Comparison of ENCODE assay signal across 8 mouse cellular contexts in genomic region chr9:122922436-122922835, GRCm38 (mm10). TPM values are rescaled to one million over a fixed set of nuclear protein-coding genes. Genes with fewer than 3 reads are reported as not detected.
A peak's percentile ranks its signal among the peaks of the same experiment; 100 is the strongest.
DNase-seq lines count a peak whose midpoint lies in the region; ATAC-seq and TF ChIP-seq lines count a peak whose summit lies in the region.

No protein-coding gene starts in this region.

- no peak for DNase-seq in kidney, postnatal 36 days
- no peak for DNase-seq in embryonic facial prominence, embryonic 14.5 days (ENCODE audit: low spot score)
- DNase-seq in midbrain, postnatal 0 days (ENCODE audit: low spot score), result no peak
- no peak for DNase-seq in gastrocnemius, postnatal 4 days (ENCODE audit: low spot score in 2 of 2)
- no peak for DNase-seq in adrenal gland, postnatal 10 days

- ATAC-seq in kidney, embryonic 16.5 days (ENCODE audit: low FRiP score, low TSS enrichment), result 0 out of 2 replicates have a peak, but pooled peaks have one; percentile 58
- ATAC-seq in embryonic facial prominence, embryonic 14.5 days (ENCODE audit: low read depth), result no peak
- peak; percentile 70; the same call in 1 of the 2 replicates for ATAC-seq in intestine, embryonic 15.5 days
- ATAC-seq in midbrain, postnatal 0 days (ENCODE audit: low FRiP score), result no peak
- ATAC-seq in granulocyte monocyte progenitor cell, adult 5-6 weeks (replicated peaks; ENCODE audit: poor library complexity, severe bottlenecking), result no peak

- no peak overlapping the region for H3K27ac ChIP-seq in kidney, embryonic 16.5 days (ENCODE audit: low read length)
- peak overlapping the region; percentile 71; the same call in 1 of the 2 replicates for H3K27ac ChIP-seq in embryonic facial prominence, embryonic 14.5 days (replicated peaks; ENCODE audit: low read depth, low read length)
- H3K27ac ChIP-seq in intestine, embryonic 15.5 days, result no peak overlapping the region
- H3K27ac ChIP-seq in midbrain, postnatal 0 days (ENCODE audit: low read depth, low read length), result peak overlapping the region; percentile 77; the same call in 1 of the 2 replicates

- H3K27me3 ChIP-seq in kidney, embryonic 16.5 days (ENCODE audit: insufficient read depth, low read length), result peaks cover 8% of the 10 kb centered on the region
- no peaks in the 10 kb centered on the region for H3K27me3 ChIP-seq in embryonic facial prominence, embryonic 14.5 days (replicated peaks; ENCODE audit: control insufficient read depth, insufficient read depth, low read length)
- no peaks in the 10 kb centered on the region for H3K27me3 ChIP-seq in intestine, embryonic 15.5 days (replicated peaks)
- no peaks in the 10 kb centered on the region for H3K27me3 ChIP-seq in midbrain, postnatal 0 days (ENCODE audit: insufficient read depth, low read length)

- no peaks in the 10 kb centered on the region for H3K9me3 ChIP-seq in kidney, embryonic 16.5 days (ENCODE audit: low read length)
- no peaks in the 10 kb centered on the region for H3K9me3 ChIP-seq in embryonic facial prominence, embryonic 14.5 days (ENCODE audit: control insufficient read depth, low read length)
- no peaks in the 10 kb centered on the region for H3K9me3 ChIP-seq in intestine, embryonic 15.5 days
- H3K9me3 ChIP-seq in midbrain, postnatal 0 days (ENCODE audit: low read length), result no peaks in the 10 kb centered on the region

- H3K4me3 ChIP-seq in kidney, embryonic 16.5 days (ENCODE audit: low read length), result peak overlapping the region; percentile 71
- H3K4me3 ChIP-seq in embryonic facial prominence, embryonic 14.5 days (ENCODE audit: low read depth, low read length), result peak overlapping the region; percentile 61
- peak overlapping the region; percentile 78 for H3K4me3 ChIP-seq in intestine, embryonic 15.5 days (replicated peaks)
- H3K4me3 ChIP-seq in midbrain, postnatal 0 days (ENCODE audit: low read depth, low read length), result peak overlapping the region; percentile 78

- no peak for TF ChIP-seq CTCF in midbrain, postnatal 0 days (IDR thresholded peaks at IDR 0.05)

- peaks cover 6% of the 10 kb centered on the region for H3K4me1 ChIP-seq in kidney, embryonic 16.5 days (ENCODE audit: insufficient read depth, low read length)
- H3K4me1 ChIP-seq in embryonic facial prominence, embryonic 14.5 days (ENCODE audit: control insufficient read depth, insufficient read depth, low read length), result 0 out of 2 replicates have a peak, but pooled peaks cover 4% of the 10 kb centered on the region
- H3K4me1 ChIP-seq in intestine, embryonic 15.5 days (replicated peaks), result no peaks in the 10 kb centered on the region
- no peaks in the 10 kb centered on the region for H3K4me1 ChIP-seq in midbrain, postnatal 0 days (ENCODE audit: insufficient read depth, low read length)

- WGBS in kidney, embryonic 16.5 days, result 24% methylated on average over 3 of the region's 3 CpGs
- 23% methylated on average over 3 of the region's 3 CpGs for WGBS in embryonic facial prominence, embryonic 14.5 days
- 31% methylated on average over 3 of the region's 3 CpGs for WGBS in intestine, embryonic 15.5 days
- 25% methylated on average over 3 of the region's 3 CpGs for WGBS in midbrain, postnatal 0 days

- H3K36me3 ChIP-seq in kidney, embryonic 16.5 days (ENCODE audit: insufficient read depth, low read length), result peaks cover 27% of the 10 kb centered on the region
- peaks cover 28% of the 10 kb centered on the region for H3K36me3 ChIP-seq in embryonic facial prominence, embryonic 14.5 days (ENCODE audit: control insufficient read depth, insufficient read depth, low read length)
- H3K36me3 ChIP-seq in intestine, embryonic 15.5 days, result peaks cover 23% of the 10 kb centered on the region
- peaks cover 26% of the 10 kb centered on the region for H3K36me3 ChIP-seq in midbrain, postnatal 0 days (ENCODE audit: insufficient read depth, low read length)

- H3K9ac ChIP-seq in kidney, embryonic 16.5 days (replicated peaks; ENCODE audit: low read length), result peak overlapping the region; percentile 91; the same call in 1 of the 2 replicates
- peak overlapping the region; percentile 93 for H3K9ac ChIP-seq in embryonic facial prominence, embryonic 14.5 days (ENCODE audit: low read depth, low read length)
- H3K9ac ChIP-seq in intestine, embryonic 15.5 days, result no peak overlapping the region
- peak overlapping the region; percentile 92; the same call in 1 of the 2 replicates for H3K9ac ChIP-seq in midbrain, postnatal 0 days (replicated peaks; ENCODE audit: low read length, poor library complexity, severe bottlenecking)

- peak overlapping the region; percentile 72 for H3K4me2 ChIP-seq in kidney, embryonic 16.5 days (replicated peaks; ENCODE audit: low read depth, low read length)
- H3K4me2 ChIP-seq in embryonic facial prominence, embryonic 14.5 days (ENCODE audit: low read depth, low read length), result peak overlapping the region; percentile 58
- peak overlapping the region; percentile 80 for H3K4me2 ChIP-seq in intestine, embryonic 15.5 days (replicated peaks)
- H3K4me2 ChIP-seq in midbrain, postnatal 0 days (ENCODE audit: low read depth, low read length, poor library complexity, severe bottlenecking), result peak overlapping the region; percentile 55

RNA-seq across cellular contexts. Expression of gene Zfp105, which starts 0.4 kb away (rescaled TPM):
- polyA plus RNA-seq in kidney, embryonic 16.5 days (2015; fragmentation: Nextera tagmentation; extraction: Ambion mirVana), result 24.9 and 25.1 TPM in 2 replicates
- 15.5 and 18.1 TPM in 2 replicates for polyA plus RNA-seq in embryonic facial prominence, embryonic 14.5 days (2014; fragmentation: Nextera tagmentation; extraction: Ambion mirVana)
- 12.2 and 13.7 TPM in 2 replicates for polyA plus RNA-seq in intestine, embryonic 15.5 days (2015; fragmentation: Nextera tagmentation; extraction: Ambion mirVana)
- total RNA-seq in midbrain, postnatal 0 days (2014; rRNA removed), result 8.7 and 10.0 TPM in 2 replicates
- polyA plus RNA-seq in midbrain, postnatal 0 days (2015; fragmentation: Nextera tagmentation; extraction: Ambion mirVana), result 6.8 and 7.8 TPM in 2 replicates
- total RNA-seq in granulocyte monocyte progenitor cell, adult 5-6 weeks (2014; fragmentation: Nextera tagmentation), result 3.3 and 5.4 TPM in 2 replicates
- total RNA-seq in granulocyte monocyte progenitor cell, adult 5-6 weeks (2017), result 1.5 and 2.8 TPM in 2 replicates
- 10 to 100 TPM; 10.6 to 11.7 TPM for total RNA-seq in gastrocnemius, postnatal 4 days (2021)
- total RNA-seq in adrenal gland, postnatal 10 days (2021), result 1 to 10 TPM; 5.6 to 5.9 TPM

RNA-seq across cellular contexts. Expression of gene 1110059G10Rik, which starts 28.4 kb away (rescaled TPM):
- 24.7 and 28.2 TPM in 2 replicates for polyA plus RNA-seq in kidney, embryonic 16.5 days (2015; fragmentation: Nextera tagmentation; extraction: Ambion mirVana)
- 35.0 and 35.9 TPM in 2 replicates for polyA plus RNA-seq in embryonic facial prominence, embryonic 14.5 days (2014; fragmentation: Nextera tagmentation; extraction: Ambion mirVana)
- 32.8 and 33.7 TPM in 2 replicates for polyA plus RNA-seq in intestine, embryonic 15.5 days (2015; fragmentation: Nextera tagmentation; extraction: Ambion mirVana)
- total RNA-seq in midbrain, postnatal 0 days (2014; rRNA removed), result 14.2 and 16.1 TPM in 2 replicates
- polyA plus RNA-seq in midbrain, postnatal 0 days (2015; fragmentation: Nextera tagmentation; extraction: Ambion mirVana), result 35.9 and 39.2 TPM in 2 replicates
- 27.6 and 61.2 TPM in 2 replicates for total RNA-seq in granulocyte monocyte progenitor cell, adult 5-6 weeks (2014; fragmentation: Nextera tagmentation)
- 24.9 and 35.6 TPM in 2 replicates for total RNA-seq in granulocyte monocyte progenitor cell, adult 5-6 weeks (2017)
- 10 to 100 TPM; 18.1 to 20.7 TPM for total RNA-seq in gastrocnemius, postnatal 4 days (2021)
- total RNA-seq in adrenal gland, postnatal 10 days (2021), result 10 to 100 TPM; 28.0 to 28.3 TPM

RNA-seq across cellular contexts. Expression of gene Kif15, which starts 28.4 kb away (rescaled TPM):
- 43.9 and 56.0 TPM in 2 replicates for polyA plus RNA-seq in kidney, embryonic 16.5 days (2015; fragmentation: Nextera tagmentation; extraction: Ambion mirVana)
- 23.9 and 27.4 TPM in 2 replicates for polyA plus RNA-seq in embryonic facial prominence, embryonic 14.5 days (2014; fragmentation: Nextera tagmentation; extraction: Ambion mirVana)
- 44.9 and 46.1 TPM in 2 replicates for polyA plus RNA-seq in intestine, embryonic 15.5 days (2015; fragmentation: Nextera tagmentation; extraction: Ambion mirVana)
- total RNA-seq in midbrain, postnatal 0 days (2014; rRNA removed), result 6.8 and 20.1 TPM in 2 replicates
- 2.9 and 4.8 TPM in 2 replicates for polyA plus RNA-seq in midbrain, postnatal 0 days (2015; fragmentation: Nextera tagmentation; extraction: Ambion mirVana)
- total RNA-seq in granulocyte monocyte progenitor cell, adult 5-6 weeks (2014; fragmentation: Nextera tagmentation), result 75.0 and 101 TPM in 2 replicates
- total RNA-seq in granulocyte monocyte progenitor cell, adult 5-6 weeks (2017), result 270 and 405 TPM in 2 replicates
- total RNA-seq in gastrocnemius, postnatal 4 days (2021), result 10 to 100 TPM; 14.5 to 19.4 TPM
- 10 to 100 TPM; 11.3 to 15.4 TPM for total RNA-seq in adrenal gland, postnatal 10 days (2021)

RNA-seq across cellular contexts. Expression of gene Zkscan7, which starts 37.0 kb away (rescaled TPM):
- 6.0 and 7.7 TPM in 2 replicates for polyA plus RNA-seq in kidney, embryonic 16.5 days (2015; fragmentation: Nextera tagmentation; extraction: Ambion mirVana)
- polyA plus RNA-seq in embryonic facial prominence, embryonic 14.5 days (2014; fragmentation: Nextera tagmentation; extraction: Ambion mirVana), result 2.0 and 2.9 TPM in 2 replicates
- 2.8 and 3.4 TPM in 2 replicates for polyA plus RNA-seq in intestine, embryonic 15.5 days (2015; fragmentation: Nextera tagmentation; extraction: Ambion mirVana)
- 5.7 and 8.2 TPM in 2 replicates for total RNA-seq in midbrain, postnatal 0 days (2014; rRNA removed)
- polyA plus RNA-seq in midbrain, postnatal 0 days (2015; fragmentation: Nextera tagmentation; extraction: Ambion mirVana), result 1.6 and 1.7 TPM in 2 replicates
- 2.6 and 3.1 TPM in 2 replicates for total RNA-seq in granulocyte monocyte progenitor cell, adult 5-6 weeks (2014; fragmentation: Nextera tagmentation)
- 0.93 and 2.3 TPM in 2 replicates for total RNA-seq in granulocyte monocyte progenitor cell, adult 5-6 weeks (2017)
- total RNA-seq in gastrocnemius, postnatal 4 days (2021), result 1 to 10 TPM; 5.6 to 6.0 TPM
- 10 to 100 TPM in 1 of 2 experiments, 1 to 10 TPM in 1; 8.5 to 12.5 TPM for total RNA-seq in adrenal gland, postnatal 10 days (2021)

RNA-seq across cellular contexts. Expression of gene Zfp445, which starts 56.6 kb away (rescaled TPM):
- 82.3 and 83.0 TPM in 2 replicates for polyA plus RNA-seq in kidney, embryonic 16.5 days (2015; fragmentation: Nextera tagmentation; extraction: Ambion mirVana)
- 53.3 and 60.4 TPM in 2 replicates for polyA plus RNA-seq in embryonic facial prominence, embryonic 14.5 days (2014; fragmentation: Nextera tagmentation; extraction: Ambion mirVana)
- polyA plus RNA-seq in intestine, embryonic 15.5 days (2015; fragmentation: Nextera tagmentation; extraction: Ambion mirVana), result 46.6 and 48.3 TPM in 2 replicates
- 126 and 187 TPM in 2 replicates for total RNA-seq in midbrain, postnatal 0 days (2014; rRNA removed)
- 70.3 and 77.6 TPM in 2 replicates for polyA plus RNA-seq in midbrain, postnatal 0 days (2015; fragmentation: Nextera tagmentation; extraction: Ambion mirVana)
- 55.5 and 60.2 TPM in 2 replicates for total RNA-seq in granulocyte monocyte progenitor cell, adult 5-6 weeks (2014; fragmentation: Nextera tagmentation)
- 66.3 and 78.2 TPM in 2 replicates for total RNA-seq in granulocyte monocyte progenitor cell, adult 5-6 weeks (2017)
- 10 to 100 TPM; 65.9 to 76.5 TPM for total RNA-seq in gastrocnemius, postnatal 4 days (2021)
- total RNA-seq in adrenal gland, postnatal 10 days (2021), result 100 to 1,000 TPM in 1 of 2 experiments, 10 to 100 TPM in 1; 93.7 to 136 TPM

Comparison
In these comparisons a context has a peak if more than half of its experiments do, and no peak if none do; other contexts are left out.
1. ATAC-seq: peak in kidney, embryonic 16.5 days (single experiment) and intestine, embryonic 15.5 days (single experiment); none in embryonic facial prominence, embryonic 14.5 days (single experiment), midbrain, postnatal 0 days (single experiment) and granulocyte monocyte progenitor cell, adult 5-6 weeks (single experiment).
2. H3K27ac ChIP-seq: peak in embryonic facial prominence, embryonic 14.5 days (single experiment) and midbrain, postnatal 0 days (single experiment); none in kidney, embryonic 16.5 days (single experiment) and intestine, embryonic 15.5 days (single experiment).
3. Peak in every context shown above with its lines, with median percentiles within 50 percentile points of each other: H3K4me2 ChIP-seq and H3K4me3 ChIP-seq.